Mouse (Mus musculus) CH12.LX (cell line): ENCODE measurements around the gene Usmg5. TPM values are rescaled to one million over a fixed set of nuclear protein-coding genes. Genes with fewer than 3 reads are reported as not detected.

Experiments
- DNase-seq: peaks from one replicate; pipeline ENCODE4 v3.0.0-alpha.2; 2013; ENCODE audit errors: extremely low read depth
- H3K27ac ChIP-seq: 2 replicates; pipeline ENCODE4 v1.5.1; 2012; ENCODE audit warnings: low read depth, mild to moderate bottlenecking, control low read depth, moderate library complexity; ENCODE audit not compliant: insufficient read depth
- H3K27me3 ChIP-seq: replicated peaks from 2 replicates; pipeline ENCODE3; 2012; ENCODE audit warnings: inconsistent platforms
- H3K36me3 ChIP-seq, 2 experiments: replicated peaks in 1 of 2; 2 replicates each; pipeline versions ENCODE3 to v1.6.1; 2012; ENCODE audit warnings: inconsistent platforms in 1 of 2, low read length in 1 of 2, mild to moderate bottlenecking in 1 of 2, mixed read lengths in 1 of 2, moderate library complexity in 1 of 2; ENCODE audit not compliant: control insufficient read depth in 1 of 2, insufficient read depth in 1 of 2
- H3K4me1 ChIP-seq, 2 experiments: 2 replicates each; pipeline ENCODE4 v1.6.1; 2012; ENCODE audit warnings: inconsistent platforms in 1 of 2, moderate library complexity in 1 of 2; ENCODE audit not compliant: insufficient read depth in 2 of 2, control insufficient read depth in 1 of 2
- H3K4me2 ChIP-seq: 2 replicates; pipeline ENCODE4 v1.6.1; 2012; ENCODE audit warnings: low read depth, mild to moderate bottlenecking, control low read depth; ENCODE audit not compliant: poor library complexity, insufficient read depth, severe bottlenecking
- H3K4me3 ChIP-seq, 3 experiments: fragments of 150-350 bp in 1 of 3; sonication (generic) in 1 of 3; replicated peaks in 1 of 3; 2 replicates each; pipeline versions ENCODE3 to v1.5.1; 2011 to 2012; ENCODE audit warnings: low read depth in 2 of 3, low read length in 2 of 3, mild to moderate bottlenecking in 2 of 3, moderate library complexity in 2 of 3, control low read depth in 1 of 3, improper control_type of control experiment in 1 of 3, inconsistent platforms in 1 of 3, mixed read lengths in 1 of 3; ENCODE audit not compliant: poor library complexity in 1 of 3
- H3K79me2 ChIP-seq: replicated peaks from 2 replicates; pipeline ENCODE4 v1.6.1; 2012; ENCODE audit warnings: mild to moderate bottlenecking, moderate library complexity; ENCODE audit not compliant: control insufficient read depth, poor library complexity, insufficient read depth, severe bottlenecking; ENCODE audit errors: extremely low read depth
- H3K9ac ChIP-seq: 2 replicates; pipeline ENCODE4 v1.6.1; 2012; ENCODE audit warnings: low read depth, mild to moderate bottlenecking, control low read depth, moderate library complexity; ENCODE audit not compliant: insufficient read depth
- H3K9me3 ChIP-seq: replicated peaks from 2 replicates; pipeline ENCODE3; 2012; ENCODE audit warnings: low read length, inconsistent platforms, mixed read lengths
- CHD2 ChIP-seq: IDR thresholded peaks from 2 replicates; pipeline ENCODE4 v1.6.1; 2011; ENCODE audit warnings: low read length, improper control_type of control experiment
- GABPA ChIP-seq: IDR thresholded peaks from 2 replicates; pipeline ENCODE4 v1.6.1; 2012; ENCODE audit warnings: low read depth, low read length, improper control_type of control experiment, inconsistent platforms; ENCODE audit not compliant: insufficient replicate concordance
- IRF4 ChIP-seq: IDR thresholded peaks from 2 replicates; pipeline ENCODE4 v1.6.1; 2014; ENCODE audit warnings: low read depth, mild to moderate bottlenecking, inconsistent platforms, low read length, improper control_type of control experiment
- JUND ChIP-seq: conservative IDR thresholded peaks from 2 replicates; pipeline ENCODE4 v1.6.1; 2011; ENCODE audit warnings: low read depth, low read length, improper control_type of control experiment
- MAFK ChIP-seq: IDR thresholded peaks from 2 replicates; pipeline ENCODE4 v1.6.1; 2011; ENCODE audit warnings: low read length, improper control_type of control experiment; ENCODE audit not compliant: insufficient replicate concordance
- MAX ChIP-seq: IDR thresholded peaks from 2 replicates; pipeline ENCODE4 v1.6.1; 2011; ENCODE audit warnings: low read length, improper control_type of control experiment
- MEF2A ChIP-seq: IDR thresholded peaks from 2 replicates; pipeline ENCODE4 v1.6.1; 2014; ENCODE audit warnings: low read depth, mild to moderate bottlenecking, inconsistent platforms, low read length, improper control_type of control experiment, borderline replicate concordance
- MYC ChIP-seq: IDR thresholded peaks from 2 replicates; pipeline ENCODE4 v1.6.1; 2011; ENCODE audit warnings: low read depth, mild to moderate bottlenecking, improper control_type of control experiment, low read length
- NELFE ChIP-seq: IDR thresholded peaks from 2 replicates; pipeline ENCODE4 v1.6.1; 2011; ENCODE audit warnings: low read depth, low read length, improper control_type of control experiment
- NRF1 ChIP-seq: IDR thresholded peaks from 2 replicates; pipeline ENCODE4 v1.6.1; 2014; ENCODE audit warnings: low read depth, mild to moderate bottlenecking, inconsistent platforms, low read length, improper control_type of control experiment, moderate library complexity
- PAX5 ChIP-seq: IDR thresholded peaks from 2 replicates; pipeline ENCODE4 v1.6.1; 2012; ENCODE audit warnings: low read length, inconsistent platforms, mixed read lengths
- POLR2AphosphoS2 ChIP-seq: IDR thresholded peaks from 2 replicates; pipeline ENCODE4 v1.6.1; 2011; ENCODE audit warnings: low read depth, low read length, improper control_type of control experiment
- RAD21 ChIP-seq: IDR thresholded peaks from 2 replicates; pipeline ENCODE4 v1.6.1; 2011; ENCODE audit warnings: low read depth, mild to moderate bottlenecking, low read length, improper control_type of control experiment, moderate library complexity
- RCOR1 ChIP-seq: conservative IDR thresholded peaks from 2 replicates; pipeline ENCODE4 v1.6.1; 2012; ENCODE audit warnings: low read depth, mild to moderate bottlenecking, inconsistent platforms, low read length, improper control_type of control experiment
- SIN3A ChIP-seq: IDR thresholded peaks from 2 replicates; pipeline ENCODE4 v1.6.1; 2012; ENCODE audit warnings: low read length, improper control_type of control experiment, inconsistent platforms
- UBTF ChIP-seq: IDR thresholded peaks from 2 replicates; pipeline ENCODE4 v1.6.1; 2012; ENCODE audit warnings: low read depth, mild to moderate bottlenecking, inconsistent platforms, low read length, improper control_type of control experiment, moderate library complexity
- ZC3H11A ChIP-seq: IDR thresholded peaks from 2 replicates; pipeline ENCODE4 v1.6.1; 2012; ENCODE audit warnings: low read depth, mild to moderate bottlenecking, inconsistent platforms, low read length, improper control_type of control experiment
- ZKSCAN1 ChIP-seq: IDR thresholded peaks from 2 replicates; pipeline ENCODE4 v1.6.1; 2012; ENCODE audit warnings: low read depth, inconsistent platforms, low read length, improper control_type of control experiment, borderline replicate concordance
- dilution Hi-C: fragments of 300-500 bp; cut with MboI; formaldehyde crosslinking; loops from 2 replicates; pipeline ENCODE4 v1.14.3; 2020; ENCODE audit warnings: low sequenced_read_pairs; ENCODE audit not compliant: extremely low pct_unique_long_range_greater_than_20kb, extremely low pct_ligation_motif_present
- in situ Hi-C: fragments of 300-500 bp; cut with MboI; formaldehyde crosslinking; loops from 3 replicates; pipeline ENCODE4 v1.14.3; 2019; ENCODE audit warnings: low sequenced_read_pairs, low pct_ligation_motif_present, low pct_unique_long_range_greater_than_20kb, mixed read lengths
- polyA plus RNA-seq: library from polyadenylated mRNA; unstranded; fragments of >175 nt; gene quantifications from 2 replicates; pipeline ENCODE4 v1.2.1, GENCODE M21; 2012; ENCODE audit warnings: low read depth; ENCODE audit not compliant: insufficient read length
- total RNA-seq, 2 experiments: library from RNA; depleted of rRNA; stranded (reverse); fragments of 300-350 nt in 1 of 2; fragments of >200 nt in 1 of 2; gene quantifications; 2 replicates each; pipeline ENCODE4 v1.2.3; 2012 to 2014

Gene Usmg5
- total and polyA plus RNA-seq, 3 experiments = 226 to 674 (median 646) TPM

- Histone ChIP-seq H3K27ac (no peak overlapping the region), H3K27me3 (no peaks in the 10 kb centered on the region), H3K4me2 (peak overlapping the region; percentile 59), H3K4me3 (peak overlapping the region; percentile 55 to 83 (median 67)), H3K36me3 (peaks cover 26 to 64% of the 10 kb centered on the region in 2 experiments), H3K9ac (peak overlapping the region; percentile 57), H3K79me2 (peaks cover 71% of the 10 kb centered on the region), H3K9me3 (no peaks in the 10 kb centered on the region), H3K4me1 (peaks cover 2 to 39% of the 10 kb centered on the region in 2 experiments; a peak in 2 of 4 replicates)
- in situ Hi-C loops = no loop called here
- no peak for TF ChIP-seq RAD21
- TF ChIP-seq UBTF = 0 out of 2 replicates have a peak, but pooled peaks have one; percentile 38
- no peak for TF ChIP-seq POLR2AphosphoS2
- 0 out of 2 replicates have a peak, but pooled peaks have one; percentile 2 for TF ChIP-seq IRF4
- dilution Hi-C loops = no loop called here
- DNase-seq = no peak
These were observed 525 bp downstream of the Usmg5 start for GRCm38 (mm10) chr19:47089718-47090525.

- no peak overlapping the region for H3K4me3 ChIP-seq
- in situ Hi-C loops (no loop called here), dilution Hi-C loops (no loop called here)
- no peaks in the 10 kb centered on the region for H3K9me3 ChIP-seq
- H3K36me3 ChIP-seq = peaks cover 25 to 63% of the 10 kb centered on the region in 2 experiments
- no peak overlapping the region for H3K9ac ChIP-seq
- no peak overlapping the region for H3K27ac ChIP-seq
- no peak for DNase-seq
- peaks cover 65% of the 10 kb centered on the region for H3K79me2 ChIP-seq
- H3K4me2 ChIP-seq = no peak overlapping the region
- H3K4me1 ChIP-seq = peaks cover 2 to 37% of the 10 kb centered on the region in 2 experiments; a peak in 2 of 4 replicates
- H3K27me3 ChIP-seq = no peaks in the 10 kb centered on the region
- TF ChIP-seq ZKSCAN1 = no peak
- TF ChIP-seq ZC3H11A = no peak
- no peak for TF ChIP-seq MYC
- no peak for TF ChIP-seq RCOR1
- no peak for TF ChIP-seq PAX5
- no peak for TF ChIP-seq MEF2A
- TF ChIP-seq SIN3A = no peak
- TF ChIP-seq NELFE = no peak
- TF ChIP-seq JUND = no peak
- no peak for TF ChIP-seq MAFK
- TF ChIP-seq MAX = no peak
- TF ChIP-seq CHD2 = no peak
- TF ChIP-seq GABPA = no peak
- TF ChIP-seq POLR2AphosphoS2 = no peak
- no peak for TF ChIP-seq NRF1
- TF ChIP-seq, all 38 proteins: peak for 0
These were observed 2.2 kb downstream of the Usmg5 start for GRCm38 (mm10) chr19:47088226-47088625.
